Mouse (Mus musculus) layer of hippocampus, adult 11-12 months (tissue): ENCODE data around the gene LTO1.

Experiments
- DNase-seq: peaks from one replicate; pipeline ENCODE4 v3.0.0; 2022; ENCODE audit warnings: low spot score

LTO1 gene

GRCm38 (mm10) chr7:144940003-144940571 is 25.2 kb downstream of the LTO1 start:
- DNase-seq, result no peak

GRCm38 (mm10) chr7:144940585-144940984 is 25.7 kb downstream of the LTO1 start:
- no peak for DNase-seq

- peak; percentile 70 for DNase-seq
Observed at GRCm38 (mm10) chr7:144941242-144941831, 26.4 kb downstream of the LTO1 start.

- no peak for DNase-seq
Observed at GRCm38 (mm10) chr7:144942071-144942743, 27.3 kb downstream of the LTO1 start.

- DNase-seq, result no peak
Observed at GRCm38 (mm10) chr7:144942744-144943135, 27.8 kb downstream of the LTO1 start.

- peak; percentile 64 for DNase-seq
Observed at GRCm38 (mm10) chr7:144943254-144943653, 28.4 kb downstream of the LTO1 start.

GRCm38 (mm10) chr7:144958509-144959395 is 43.9 kb downstream of the LTO1 start:
- DNase-seq, result no peak

- DNase-seq, result no peak
Observed at GRCm38 (mm10) chr7:144963911-144964310, 49.0 kb downstream of the LTO1 start.

- DNase-seq, result no peak
Observed at GRCm38 (mm10) chr7:144964316-144964715, 49.4 kb downstream of the LTO1 start.

GRCm38 (mm10) chr7:144965893-144966292 is 51.0 kb downstream of the LTO1 start:
- no peak for DNase-seq

- DNase-seq, result no peak
Observed at GRCm38 (mm10) chr7:144970997-144971768, 56.3 kb downstream of the LTO1 start.

GRCm38 (mm10) chr7:144971769-144972168 is 56.9 kb downstream of the LTO1 start:
- DNase-seq, result no peak

- no peak for DNase-seq
Observed at GRCm38 (mm10) chr7:144973461-144973860, 58.6 kb downstream of the LTO1 start.

- no peak for DNase-seq
Observed at GRCm38 (mm10) chr7:144977121-144977520, 62.2 kb downstream of the LTO1 start.

GRCm38 (mm10) chr7:144979814-144980213 is 64.9 kb downstream of the LTO1 start:
- peak; percentile 13 for DNase-seq
